8 mouse cellular contexts compared by ENCODE assay signal in the genomic region with DNA sequence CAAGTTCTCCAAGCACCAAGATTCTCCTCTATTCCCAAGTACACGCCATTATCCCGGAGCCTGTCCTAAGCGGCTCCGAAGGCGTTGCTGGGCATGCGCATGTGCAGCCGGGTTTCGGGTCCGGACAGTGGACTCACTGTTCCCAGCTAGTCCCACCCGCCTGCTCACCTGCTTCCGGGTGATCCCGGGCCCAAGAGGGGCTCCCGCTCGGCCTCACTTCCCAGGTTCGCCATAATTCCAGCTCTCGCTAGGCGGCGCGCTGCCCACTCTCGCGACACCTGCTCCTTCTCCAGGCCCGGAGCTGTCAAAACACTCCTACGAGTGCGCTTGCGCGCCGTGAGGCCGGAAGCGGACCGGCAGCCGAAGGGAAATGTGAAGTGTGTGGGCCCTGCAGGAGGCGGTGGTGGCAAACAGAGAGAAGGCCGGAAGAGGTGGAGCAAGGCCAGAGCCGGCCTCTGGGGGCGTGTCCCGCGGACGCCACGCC. TPM values are rescaled to one million over a fixed set of nuclear protein-coding genes. Genes with fewer than 3 reads are reported as not detected.
DNase-seq lines count a peak whose midpoint lies in the region; ATAC-seq lines count a peak whose summit lies in the region.
"Not testable (repeated sequence)": the region's sequence is repeated elsewhere in the genome, so short reads cannot be mapped to it uniquely, and the experiment has no call there.

A gene (minus strand): TSS at position 414 of the 484 bp plus-strand sequence.

- DNase-seq in adrenal gland, adult 18-20 months (ENCODE audit: low spot score in 2 of 2) = peak; percentile 82 to 88
- DNase-seq in embryo, embryonic 11 days = peak; percentile 95
- DNase-seq in gastrocnemius, postnatal 25 days = peak; percentile 97
- DNase-seq in intestine, embryonic 14.5 days (ENCODE audit: low spot score) = peak; percentile 94
- DNase-seq in left cerebral cortex, postnatal 14 days (ENCODE audit: low spot score in 2 of 2) = peak; percentile 95 to 99
- DNase-seq in mesoderm, embryonic 11.5 days (ENCODE audit: low read depth, low spot score) = peak; percentile 98
- peak; percentile 96 to 97 for DNase-seq in right cerebral cortex, postnatal 36 days (ENCODE audit: low spot score in 2 of 2)
- DNase-seq in yolk sac, embryonic 10.5 days (ENCODE audit: low spot score) = peak; percentile 99

- H3K4me1 ChIP-seq in intestine, embryonic 14.5 days (replicated peaks; ENCODE audit: control insufficient read depth, insufficient read depth, low read length) = not testable (repeated sequence)

- peak; percentile 98 for ATAC-seq in intestine, embryonic 14.5 days (replicated peaks; ENCODE audit: low FRiP score, low TSS enrichment, low read depth)

- not testable (repeated sequence) for H3K36me3 ChIP-seq in intestine, embryonic 14.5 days (ENCODE audit: control insufficient read depth, insufficient read depth, low read length)

- H3K9ac ChIP-seq in intestine, embryonic 14.5 days (ENCODE audit: low read length) = peak within 1 kb of the TSS; percentile 56

- H3K4me2 ChIP-seq in intestine, embryonic 14.5 days (ENCODE audit: low read length) = peak within 1 kb of the TSS; percentile 62

- H3K27me3 ChIP-seq in intestine, embryonic 14.5 days (replicated peaks; ENCODE audit: control insufficient read depth, insufficient read depth, low read length) = not testable (repeated sequence)

- H3K27ac ChIP-seq in intestine, embryonic 14.5 days (ENCODE audit: low read depth) = peak within 1 kb of the TSS; percentile 73

- under 1% methylated on average over 35 of the region's 39 CpGs for WGBS in intestine, embryonic 14.5 days

- intact Hi-C loops in left cerebral cortex, postnatal 14 days (cut with DNase I) = loop anchor here (10.0 kb wide), 1 partner anchor 48 kb away; no protein-coding TSS in a partner anchor

- not testable (repeated sequence) for H3K9me3 ChIP-seq in intestine, embryonic 14.5 days (ENCODE audit: control insufficient read depth, low read length)

- peak within 1 kb of the TSS; percentile 48 for H3K4me3 ChIP-seq in intestine, embryonic 14.5 days (ENCODE audit: low read depth, low read length)

RNA-seq across cellular contexts. Expression of the gene that starts here (rescaled TPM):
- total RNA-seq in adrenal gland, adult 18-20 months (2021) = 10 to 100 TPM; 22.3 to 24.6 TPM
- 10 to 100 TPM; 15.2 to 18.1 TPM for total RNA-seq in gastrocnemius, postnatal 25 days (2021)
- 5.4 and 6.2 TPM in 2 replicates for polyA plus RNA-seq in intestine, embryonic 14.5 days (2014; fragmentation: Nextera tagmentation; extraction: Ambion mirVana)
- total RNA-seq in left cerebral cortex, postnatal 14 days (2021) = 10 to 100 TPM; 18.3 to 19.5 TPM

Comparison
In these comparisons a context has a peak if more than half of its experiments do, and no peak if none do; other contexts are left out.
1. Peak in every context shown above with its lines: DNase-seq, ATAC-seq, H3K4me3 ChIP-seq and H3K27ac ChIP-seq.